Mouse (Mus musculus): ENCODE data around the gene Cacna2d3. TPM values are rescaled to one million over a fixed set of nuclear protein-coding genes. Genes with fewer than 3 reads are reported as not detected.

Gene Cacna2d3
- total and polyA plus RNA-seq, 2 experiments from 2014 or later = 24.0 to 32.8 TPM

- Histone ChIP-seq H3K27ac (ENCODE audit: low read depth, low read length) (no peak overlapping the region), H3K4me3 (ENCODE audit: low read depth, low read length) (no peak overlapping the region), H3K9ac (replicated peaks; ENCODE audit: low read length, poor library complexity, severe bottlenecking) (no peak overlapping the region), H3K36me3 (ENCODE audit: insufficient read depth, low read length) (no peaks in the 10 kb centered on the region), H3K27me3 (ENCODE audit: insufficient read depth, low read length) (no peaks in the 10 kb centered on the region), H3K4me1 (ENCODE audit: insufficient read depth, low read length) (no peaks in the 10 kb centered on the region), H3K9me3 (ENCODE audit: low read length) (no peaks in the 10 kb centered on the region), H3K4me2 (ENCODE audit: low read depth, low read length, poor library complexity, severe bottlenecking) (no peak overlapping the region)
- peak; percentile 70 for DNase-seq (ENCODE audit: low spot score)
- peak; percentile 68 for TF ChIP-seq CTCF (IDR thresholded peaks at IDR 0.05)
- ATAC-seq (ENCODE audit: low FRiP score) = no peak
- 90% methylated on average over 1 of the region's 1 CpGs for WGBS
Measured at GRCm38 (mm10) chr14:28949785-28950184, 771.9 kb downstream of the Cacna2d3 start.

- no peaks in the 10 kb centered on the region for H3K36me3 ChIP-seq (ENCODE audit: insufficient read depth, low read length)
- H3K27ac ChIP-seq (ENCODE audit: low read depth, low read length) = no peak overlapping the region
- no peak overlapping the region for H3K4me2 ChIP-seq (ENCODE audit: low read depth, low read length, poor library complexity, severe bottlenecking)
- TF ChIP-seq CTCF (IDR thresholded peaks at IDR 0.05) = no peak
- DNase-seq (ENCODE audit: low spot score) (no peak), ATAC-seq (ENCODE audit: low FRiP score) (no peak)
- no peaks in the 10 kb centered on the region for H3K4me1 ChIP-seq (ENCODE audit: insufficient read depth, low read length)
- H3K9ac ChIP-seq (replicated peaks; ENCODE audit: low read length, poor library complexity, severe bottlenecking) = no peak overlapping the region
- WGBS = 65% methylated on average over 7 of the region's 7 CpGs
- no peak overlapping the region for H3K4me3 ChIP-seq (ENCODE audit: low read depth, low read length)
- H3K27me3 ChIP-seq (ENCODE audit: insufficient read depth, low read length) = no peaks in the 10 kb centered on the region
- no peaks in the 10 kb centered on the region for H3K9me3 ChIP-seq (ENCODE audit: low read length)
Measured at GRCm38 (mm10) chr14:28948019-28948850, 773.4 kb downstream of the Cacna2d3 start.

GRCm38 (mm10) chr14:28932746-28933293, 788.8 kb downstream of the Cacna2d3 start:
- Histone ChIP-seq H3K4me1 (ENCODE audit: insufficient read depth, low read length) (no peaks in the 10 kb centered on the region), H3K4me3 (ENCODE audit: low read depth, low read length) (no peak overlapping the region), H3K27me3 (ENCODE audit: insufficient read depth, low read length) (no peaks in the 10 kb centered on the region), H3K36me3 (ENCODE audit: insufficient read depth, low read length) (no peaks in the 10 kb centered on the region), H3K4me2 (ENCODE audit: low read depth, low read length, poor library complexity, severe bottlenecking) (no peak overlapping the region), H3K9ac (replicated peaks; ENCODE audit: low read length, poor library complexity, severe bottlenecking) (no peak overlapping the region), H3K9me3 (ENCODE audit: low read length) (no peaks in the 10 kb centered on the region), H3K27ac (ENCODE audit: low read depth, low read length) (no peak overlapping the region)
- no peak for DNase-seq (ENCODE audit: low spot score)
- no peak for TF ChIP-seq CTCF (IDR thresholded peaks at IDR 0.05)
- WGBS = 88% methylated on average over 1 of the region's 1 CpGs
- ATAC-seq (ENCODE audit: low FRiP score) = no peak

GRCm38 (mm10) chr14:28923180-28923961, 798.3 kb downstream of the Cacna2d3 start:
- Histone ChIP-seq H3K9me3 (ENCODE audit: low read length) (no peaks in the 10 kb centered on the region), H3K4me2 (ENCODE audit: low read depth, low read length, poor library complexity, severe bottlenecking) (no peak overlapping the region), H3K27me3 (ENCODE audit: insufficient read depth, low read length) (no peaks in the 10 kb centered on the region), H3K4me3 (ENCODE audit: low read depth, low read length) (no peak overlapping the region), H3K27ac (ENCODE audit: low read depth, low read length) (no peak overlapping the region), H3K9ac (replicated peaks; ENCODE audit: low read length, poor library complexity, severe bottlenecking) (no peak overlapping the region), H3K36me3 (ENCODE audit: insufficient read depth, low read length) (no peaks in the 10 kb centered on the region), H3K4me1 (ENCODE audit: insufficient read depth, low read length) (no peaks in the 10 kb centered on the region)
- TF ChIP-seq CTCF (IDR thresholded peaks at IDR 0.05) = no peak
- WGBS = 73% methylated on average over 12 of the region's 12 CpGs
- DNase-seq (ENCODE audit: low spot score) (no peak), ATAC-seq (ENCODE audit: low FRiP score) (no peak)

- WGBS = 89% methylated on average over 5 of the region's 5 CpGs
- no peak overlapping the region for H3K4me3 ChIP-seq (ENCODE audit: low read depth, low read length)
- H3K4me1 ChIP-seq (ENCODE audit: insufficient read depth, low read length) = no peaks in the 10 kb centered on the region
- H3K36me3 ChIP-seq (ENCODE audit: insufficient read depth, low read length) = no peaks in the 10 kb centered on the region
- H3K27ac ChIP-seq (ENCODE audit: low read depth, low read length) = no peak overlapping the region
- no peak overlapping the region for H3K4me2 ChIP-seq (ENCODE audit: low read depth, low read length, poor library complexity, severe bottlenecking)
- H3K9me3 ChIP-seq (ENCODE audit: low read length) = no peaks in the 10 kb centered on the region
- ATAC-seq (ENCODE audit: low FRiP score) (no peak), DNase-seq (ENCODE audit: low spot score) (no peak)
- no peaks in the 10 kb centered on the region for H3K27me3 ChIP-seq (ENCODE audit: insufficient read depth, low read length)
- no peak for TF ChIP-seq CTCF (IDR thresholded peaks at IDR 0.05)
- no peak overlapping the region for H3K9ac ChIP-seq (replicated peaks; ENCODE audit: low read length, poor library complexity, severe bottlenecking)
Measured at GRCm38 (mm10) chr14:28918871-28919270, 802.8 kb downstream of the Cacna2d3 start.

- Histone ChIP-seq H3K9me3 (ENCODE audit: low read length) (no peaks in the 10 kb centered on the region), H3K4me1 (ENCODE audit: insufficient read depth, low read length) (no peaks in the 10 kb centered on the region), H3K9ac (replicated peaks; ENCODE audit: low read length, poor library complexity, severe bottlenecking) (no peak overlapping the region), H3K27ac (ENCODE audit: low read depth, low read length) (no peak overlapping the region), H3K4me3 (ENCODE audit: low read depth, low read length) (no peak overlapping the region), H3K27me3 (ENCODE audit: insufficient read depth, low read length) (no peaks in the 10 kb centered on the region), H3K36me3 (ENCODE audit: insufficient read depth, low read length) (no peaks in the 10 kb centered on the region), H3K4me2 (ENCODE audit: low read depth, low read length, poor library complexity, severe bottlenecking) (no peak overlapping the region)
- 38% methylated on average over 1 of the region's 1 CpGs for WGBS
- no peak for DNase-seq (ENCODE audit: low spot score)
- no peak for ATAC-seq (ENCODE audit: low FRiP score)
- TF ChIP-seq CTCF (IDR thresholded peaks at IDR 0.05) = no peak
Measured at GRCm38 (mm10) chr14:28915004-28915403, 806.7 kb downstream of the Cacna2d3 start.

All from midbrain, postnatal 0 days (tissue).